Mouse (Mus musculus): ENCODE results near the gene Wdr62.

Wdr62 gene

DNA sequence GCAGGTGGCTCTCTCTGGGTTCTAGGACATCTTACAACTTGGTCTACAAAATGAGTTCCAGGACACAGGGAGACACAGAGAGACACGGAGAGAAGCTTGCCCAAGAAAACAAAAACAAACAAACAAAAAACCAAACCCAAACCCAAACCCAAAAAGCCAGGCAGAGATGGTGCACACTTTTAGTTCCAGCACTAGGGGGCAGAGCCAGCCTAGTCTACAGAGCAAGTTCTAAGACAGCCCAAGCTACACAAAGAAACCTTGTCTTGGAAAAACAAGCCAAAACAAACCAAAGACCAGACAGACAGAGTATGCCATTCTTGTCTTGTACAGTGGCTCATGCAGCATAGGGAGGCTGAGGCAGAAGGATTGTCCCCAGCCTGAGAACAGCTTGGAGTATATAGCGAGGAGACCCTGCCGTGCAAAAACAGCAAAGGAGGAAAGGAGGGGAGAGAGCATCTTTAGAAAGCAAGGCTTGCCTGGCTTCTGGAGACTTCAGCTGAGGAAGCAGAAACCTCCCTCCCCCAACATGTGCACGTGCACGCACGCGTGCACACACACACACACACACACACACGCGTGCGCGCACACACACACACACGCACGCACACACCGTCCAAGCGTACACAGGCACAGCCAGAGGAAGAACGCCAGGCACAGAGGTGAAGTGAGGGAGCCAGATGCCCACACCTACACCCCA is 26.0 kb upstream of the Wdr62 start:
- DNase-seq (ENCODE audit: low spot score in 2 of 2) = no peak

- no peak for DNase-seq (ENCODE audit: low spot score in 2 of 2)
Observed at GRCm38 (mm10) chr7:30300914-30301313, 20.7 kb upstream of the Wdr62 start.

- DNase-seq (ENCODE audit: low spot score in 2 of 2) = no peak
Observed at GRCm38 (mm10) chr7:30297266-30297665, 17.0 kb upstream of the Wdr62 start.

DNA sequence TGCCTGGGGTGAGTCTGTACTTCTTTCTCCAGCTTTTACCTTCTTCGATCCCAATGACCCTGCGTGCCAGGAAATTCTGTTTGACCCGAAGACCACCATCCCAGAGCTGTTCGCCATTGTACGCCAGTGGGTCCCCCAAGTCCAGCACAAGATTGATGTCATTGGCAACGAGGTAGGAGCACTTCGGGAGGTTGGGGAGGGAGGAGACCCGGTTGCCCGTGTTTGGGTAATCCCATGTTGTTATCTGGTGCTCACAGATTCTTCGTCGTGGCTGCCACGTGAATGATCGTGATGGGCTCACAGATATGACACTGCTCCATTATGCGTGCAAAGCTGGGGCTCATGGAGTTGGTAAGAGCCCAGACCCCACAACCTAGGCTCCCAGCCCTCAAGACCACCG is 16.6 kb upstream of the Wdr62 start:
- no peak for DNase-seq (ENCODE audit: low spot score in 2 of 2)

- no peak for DNase-seq (ENCODE audit: low spot score in 2 of 2)
Observed at GRCm38 (mm10) chr7:30295103-30295502, 14.9 kb upstream of the Wdr62 start.

DNA sequence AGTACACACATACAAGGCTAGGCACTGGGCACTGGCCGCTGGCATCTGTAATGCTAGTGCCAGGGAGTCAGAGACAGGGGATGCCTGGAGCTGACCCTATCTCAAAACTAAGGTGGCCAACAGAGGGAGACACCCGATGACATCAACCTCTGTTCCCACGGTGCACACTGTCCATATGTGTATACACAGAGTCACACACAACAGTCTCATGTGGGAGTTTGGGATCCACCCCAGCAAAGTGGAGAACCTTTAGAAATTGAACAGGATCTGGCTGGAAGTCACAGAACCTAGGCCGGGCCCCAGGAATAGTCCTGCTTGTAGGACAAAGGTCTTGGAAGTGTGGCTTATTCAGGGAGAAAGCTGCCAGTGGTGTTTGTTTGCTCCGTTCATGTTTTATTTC is 14.1 kb upstream of the Wdr62 start:
- DNase-seq (ENCODE audit: low spot score in 2 of 2) = no peak

DNA sequence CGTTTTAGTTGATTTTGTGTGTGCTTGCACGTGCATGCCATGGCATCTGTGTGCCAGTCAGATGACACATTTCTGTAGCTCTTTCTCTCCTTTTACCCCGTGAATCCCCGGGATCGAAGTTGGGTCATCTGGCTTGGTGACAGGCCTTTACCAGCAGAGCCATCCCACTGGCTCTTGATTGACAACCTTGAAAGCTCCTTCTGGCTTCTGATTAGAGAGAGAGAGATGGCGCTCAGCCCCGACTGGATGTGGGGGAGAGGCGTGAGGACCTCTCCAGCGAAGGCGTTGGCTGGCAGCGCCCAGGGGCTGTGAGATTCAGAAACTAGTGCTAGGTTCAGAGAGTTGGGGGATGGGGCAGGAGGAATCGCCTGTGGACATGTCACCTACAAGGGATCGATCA is 13.6 kb upstream of the Wdr62 start:
- no peak for DNase-seq (ENCODE audit: low spot score in 2 of 2)

- DNase-seq (ENCODE audit: low spot score in 2 of 2) = peak; percentile 83 to 86
Observed at GRCm38 (mm10) chr7:30291215-30292131, 11.3 kb upstream of the Wdr62 start, which contains the start of gene Clip3. Gene Clip3, plus strand, starts transcription at chr7:30291728.

GRCm38 (mm10) chr7:30289714-30290399 is 9.6 kb upstream of the Wdr62 start:
- no peak for DNase-seq (ENCODE audit: low spot score in 2 of 2)

DNA sequence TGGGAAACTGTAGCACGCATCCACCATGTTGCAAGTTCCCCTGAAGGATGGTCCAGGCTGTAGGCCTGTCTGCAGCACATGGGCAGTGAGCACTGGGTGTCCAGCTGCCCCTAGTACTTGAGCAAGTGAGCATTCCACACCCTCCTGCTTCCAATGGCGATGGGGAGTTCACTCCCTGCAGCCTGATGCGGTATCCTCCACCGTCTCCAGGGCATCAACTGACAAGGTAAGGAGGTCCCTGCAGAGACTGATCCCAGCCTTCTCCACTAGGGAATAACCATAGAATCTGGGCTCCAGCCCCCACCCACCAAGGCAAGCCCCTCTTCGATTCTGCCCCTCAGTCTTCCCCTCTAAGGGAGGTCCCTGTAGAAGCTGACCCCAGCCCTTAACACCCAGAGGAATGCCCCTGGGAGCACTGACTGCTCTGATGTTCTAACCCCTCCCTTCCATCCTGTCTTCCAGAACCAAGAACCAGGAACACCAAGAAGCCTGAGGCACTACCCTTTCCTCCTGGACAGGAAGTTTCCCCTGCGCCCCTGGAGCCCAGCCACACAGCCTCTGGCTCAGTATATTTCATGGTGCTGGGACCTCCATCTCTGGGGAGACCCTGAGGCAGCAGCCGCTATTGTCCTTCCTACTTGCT is 9.0 kb upstream of the Wdr62 start:
- no peak for DNase-seq (ENCODE audit: low spot score in 2 of 2)

DNA sequence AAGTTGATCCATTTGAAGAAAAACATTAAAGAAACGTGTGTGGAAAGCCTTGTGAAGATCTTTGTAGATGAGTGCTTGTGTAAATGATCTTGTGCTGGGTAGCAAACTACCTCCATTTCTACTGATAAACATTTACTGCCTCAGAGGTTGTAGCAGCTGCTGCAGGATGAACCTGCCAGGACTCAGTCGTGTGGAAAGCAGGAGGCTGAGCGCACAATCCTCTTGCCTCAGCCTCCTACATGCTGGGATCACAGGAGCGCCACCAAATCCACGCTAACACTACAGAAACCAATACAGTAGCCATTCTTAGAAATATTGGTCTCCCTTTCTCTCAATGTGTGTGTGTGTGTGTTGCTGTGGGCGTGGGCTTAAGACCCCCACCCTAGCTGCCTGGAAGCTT is 7.8 kb upstream of the Wdr62 start:
- no peak for DNase-seq (ENCODE audit: low spot score in 2 of 2)

- no peak for DNase-seq (ENCODE audit: low spot score in 2 of 2)
Observed at GRCm38 (mm10) chr7:30286701-30287410, 6.6 kb upstream of the Wdr62 start.

DNA sequence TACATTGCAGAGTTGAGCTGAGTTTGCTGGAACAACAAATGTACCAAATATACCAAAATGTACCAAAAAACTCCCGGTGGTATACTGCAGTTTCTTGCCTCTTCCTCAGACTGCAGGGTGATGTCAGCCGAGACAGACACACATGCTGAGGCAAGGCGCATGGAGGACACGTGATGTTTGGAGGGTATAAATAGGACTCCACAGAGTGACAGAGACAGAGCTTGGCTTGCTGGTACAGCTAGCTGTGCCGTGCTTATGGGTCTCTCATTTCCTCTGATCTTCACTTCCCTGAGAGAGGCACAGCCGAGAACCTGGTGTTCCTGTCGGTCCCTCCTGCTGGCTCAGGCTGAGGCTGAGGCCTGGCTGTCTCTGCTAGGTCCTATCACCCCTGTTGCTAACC is 2.5 kb upstream of the Wdr62 start:
- no peak for DNase-seq (ENCODE audit: low spot score in 2 of 2)

DNA sequence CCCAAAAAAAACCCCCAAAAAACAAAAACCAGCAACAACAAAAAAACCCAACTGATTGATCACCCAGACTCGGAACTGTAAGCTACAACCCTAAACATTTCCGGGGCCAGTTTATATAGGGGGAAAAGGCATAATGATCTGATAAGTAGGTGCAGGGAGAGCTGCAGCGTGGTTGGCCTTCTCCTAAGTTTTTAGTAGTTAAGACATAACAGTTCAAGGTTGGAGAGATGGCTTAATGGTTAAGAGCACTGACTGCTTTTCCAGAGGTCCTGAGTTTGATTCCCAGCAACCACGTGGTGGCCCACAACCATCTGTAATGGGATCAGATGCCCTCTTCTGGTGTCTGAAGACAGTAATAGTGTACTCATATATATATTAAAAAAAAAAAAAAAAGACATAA is 1.3 kb upstream of the Wdr62 start:
- DNase-seq (ENCODE audit: low spot score in 2 of 2) = no peak

- DNase-seq (ENCODE audit: low spot score in 2 of 2) = peak; percentile 77 to 83
Observed at GRCm38 (mm10) chr7:30280670-30281138, 485 bp upstream of the Wdr62 start.

GRCm38 (mm10) chr7:30279536-30279935 is 683 bp downstream of the Wdr62 start:
- DNase-seq (ENCODE audit: low spot score in 2 of 2) = no peak

- no peak for DNase-seq (ENCODE audit: low spot score in 2 of 2)
Observed at GRCm38 (mm10) chr7:30278911-30279310, 1.3 kb downstream of the Wdr62 start.

GRCm38 (mm10) chr7:30274383-30274782 is 5.8 kb downstream of the Wdr62 start:
- DNase-seq (ENCODE audit: low spot score in 2 of 2) = no peak

GRCm38 (mm10) chr7:30269641-30270040 is 10.6 kb downstream of the Wdr62 start:
- no peak for DNase-seq (ENCODE audit: low spot score in 2 of 2)

GRCm38 (mm10) chr7:30266780-30267179 is 13.4 kb downstream of the Wdr62 start:
- no peak for DNase-seq (ENCODE audit: low spot score in 2 of 2)

GRCm38 (mm10) chr7:30265935-30266334 is 14.3 kb downstream of the Wdr62 start:
- DNase-seq (ENCODE audit: low spot score in 2 of 2) = no peak
